Mouse (Mus musculus) adrenal gland (tissue): ENCODE data around the gene Lrrc8c.

Experiments used
- intact Hi-C: fragments of 180-260 bp; cut with DNase I; formaldehyde crosslinking; loops from one replicate; pipeline ENCODE4 v1.15.1; 2025

The Lrrc8c gene

DNA sequence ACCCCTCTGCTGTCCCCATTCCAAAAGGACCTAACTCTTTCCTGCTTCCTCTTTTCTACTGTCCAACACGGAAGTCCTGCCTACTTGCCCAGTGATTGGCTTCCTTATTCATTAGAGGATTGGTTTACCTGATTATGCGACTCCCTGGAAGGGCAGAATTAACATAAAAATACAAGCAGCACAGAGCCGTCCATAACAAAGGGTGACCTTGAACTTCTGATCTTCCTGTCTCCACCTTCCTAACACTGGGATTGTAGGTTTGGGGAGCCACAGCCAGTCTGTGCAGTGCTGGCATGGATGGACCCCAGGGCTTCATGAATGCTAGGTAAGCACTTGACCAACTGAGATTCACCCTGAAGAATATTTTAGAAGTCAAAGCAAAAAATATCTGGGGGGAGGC, 25.9 kb downstream of the Lrrc8c start:
- intact Hi-C loops, result no loop called here

GRCm38 (mm10) chr5:105547115-105547514, 27.9 kb downstream of the Lrrc8c start:
- intact Hi-C loops, result no loop called here

DNA sequence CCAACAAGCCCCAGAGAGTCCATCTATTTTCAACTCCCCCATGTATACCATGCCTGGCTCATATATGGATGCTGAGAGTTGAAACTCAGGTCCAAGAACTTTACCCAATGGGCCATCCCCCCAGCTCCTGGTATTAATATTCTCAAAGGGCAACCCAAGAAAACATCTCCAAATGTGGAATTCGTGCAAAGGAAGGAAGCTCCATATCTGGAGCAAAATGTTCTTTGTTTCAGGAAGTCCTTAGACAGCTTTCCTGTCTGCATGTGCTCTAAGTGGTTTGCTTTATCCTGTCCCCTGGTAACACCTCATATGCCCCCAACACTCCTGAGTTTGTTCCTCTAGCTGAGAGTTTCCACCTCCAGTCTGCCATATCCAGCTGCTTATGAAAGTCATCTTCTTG, 32.6 kb downstream of the Lrrc8c start:
- intact Hi-C loops, result no loop called here

- intact Hi-C loops, result no loop called here
Measured at GRCm38 (mm10) chr5:105556291-105556690, 37.1 kb downstream of the Lrrc8c start.

- intact Hi-C loops, result no loop called here
Measured at GRCm38 (mm10) chr5:105557346-105557745, 38.2 kb downstream of the Lrrc8c start.

- intact Hi-C loops, result no loop called here
Measured at GRCm38 (mm10) chr5:105557777-105558240, 38.6 kb downstream of the Lrrc8c start.

DNA sequence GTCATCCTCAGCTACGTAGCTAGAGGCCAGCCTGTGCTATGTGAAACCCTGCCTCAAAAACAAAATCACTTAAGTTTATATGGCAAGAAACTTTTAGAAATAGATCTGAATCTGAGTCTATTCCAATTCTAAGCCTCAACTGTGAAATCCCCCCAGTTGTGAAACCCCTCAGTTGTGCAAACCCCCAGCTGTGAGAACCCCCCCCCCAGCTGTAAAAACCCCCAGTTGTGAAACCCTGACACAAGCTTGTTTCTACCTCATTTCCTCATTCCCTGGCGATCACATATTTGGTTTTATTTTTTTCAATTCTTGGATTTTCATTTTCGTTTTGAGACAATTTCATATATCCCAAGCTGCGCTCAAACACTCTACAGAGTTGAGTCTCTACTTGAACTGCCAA, 39.3 kb downstream of the Lrrc8c start:
- intact Hi-C loops, result no loop called here

DNA sequence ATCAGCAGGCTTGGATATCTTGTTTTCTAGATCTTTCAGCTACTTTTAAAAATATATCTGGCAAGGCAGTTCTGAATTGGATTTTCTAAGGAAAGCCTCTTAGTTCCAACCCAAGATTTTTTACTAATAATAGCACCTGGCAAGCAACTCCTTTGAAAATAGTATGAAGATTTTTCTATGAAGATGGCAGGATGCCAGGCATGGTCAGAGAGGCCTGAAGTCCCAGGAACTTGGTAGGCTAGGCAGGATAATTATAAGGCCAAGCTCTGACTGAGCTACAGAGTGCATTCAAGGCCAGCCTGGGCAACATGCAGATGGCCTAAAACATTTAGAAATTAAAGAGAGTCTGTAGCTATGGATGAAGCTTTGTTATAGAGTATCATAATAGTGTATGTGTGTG, 42.7 kb downstream of the Lrrc8c start:
- intact Hi-C loops, result no loop called here

DNA sequence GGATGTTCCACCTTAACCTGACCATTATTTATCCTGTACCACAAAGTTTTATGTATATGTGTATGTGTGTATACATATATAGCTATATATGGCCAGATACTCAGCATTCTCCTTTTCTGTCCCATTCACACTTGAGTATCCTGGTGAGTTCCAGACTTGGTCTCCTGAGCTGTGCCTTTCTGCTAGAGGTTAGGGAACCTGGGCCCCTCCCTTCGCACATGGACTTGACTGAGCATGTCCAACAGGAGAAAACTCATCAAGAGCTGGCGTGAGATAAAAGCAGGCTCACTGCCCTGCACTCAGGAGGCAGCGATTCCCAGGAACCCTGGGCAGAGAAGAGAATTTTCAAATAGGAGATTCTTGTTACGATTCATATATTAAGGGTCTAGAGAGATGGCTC, 45.6 kb downstream of the Lrrc8c start:
- intact Hi-C loops, result no loop called here

- intact Hi-C loops, result no loop called here
Measured at GRCm38 (mm10) chr5:105565824-105566223, 46.6 kb downstream of the Lrrc8c start.

- intact Hi-C loops, result no loop called here
Measured at GRCm38 (mm10) chr5:105566852-105567412, 47.7 kb downstream of the Lrrc8c start.

- intact Hi-C loops, result no loop called here
Measured at GRCm38 (mm10) chr5:105568043-105568747, 49.0 kb downstream of the Lrrc8c start.

- intact Hi-C loops, result no loop called here
Measured at GRCm38 (mm10) chr5:105569168-105569567, 50.0 kb downstream of the Lrrc8c start.

DNA sequence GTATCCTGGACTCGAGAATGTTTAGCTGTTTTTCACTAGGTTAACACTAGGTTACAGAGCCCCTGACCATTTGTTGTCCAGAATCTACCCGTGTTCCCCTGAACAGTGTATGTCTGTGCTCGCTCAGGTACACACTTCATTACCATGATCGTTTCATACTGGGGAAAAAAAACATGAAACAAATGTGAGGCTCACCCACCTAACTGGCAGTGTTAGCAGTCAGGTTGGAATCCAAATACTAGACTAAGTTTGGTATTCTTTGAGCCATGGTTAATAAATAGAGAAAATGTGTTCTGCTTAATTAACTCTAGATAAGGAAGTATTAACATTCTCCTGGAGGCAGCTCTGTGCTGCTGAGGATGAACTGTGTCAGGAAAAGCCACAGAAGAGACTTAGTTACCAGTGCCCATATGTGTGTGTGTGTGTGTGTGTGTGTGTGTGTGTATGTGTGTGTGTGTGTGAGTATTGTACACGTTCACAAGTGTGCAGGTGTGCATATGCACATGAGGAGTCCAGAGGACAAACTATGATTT, 53.0 kb downstream of the Lrrc8c start:
- intact Hi-C loops, result no loop called here

- intact Hi-C loops, result no loop called here
Measured at GRCm38 (mm10) chr5:105572876-105573275, 53.7 kb downstream of the Lrrc8c start.

- intact Hi-C loops, result no loop called here
Measured at GRCm38 (mm10) chr5:105574835-105575234, 55.6 kb downstream of the Lrrc8c start.

DNA sequence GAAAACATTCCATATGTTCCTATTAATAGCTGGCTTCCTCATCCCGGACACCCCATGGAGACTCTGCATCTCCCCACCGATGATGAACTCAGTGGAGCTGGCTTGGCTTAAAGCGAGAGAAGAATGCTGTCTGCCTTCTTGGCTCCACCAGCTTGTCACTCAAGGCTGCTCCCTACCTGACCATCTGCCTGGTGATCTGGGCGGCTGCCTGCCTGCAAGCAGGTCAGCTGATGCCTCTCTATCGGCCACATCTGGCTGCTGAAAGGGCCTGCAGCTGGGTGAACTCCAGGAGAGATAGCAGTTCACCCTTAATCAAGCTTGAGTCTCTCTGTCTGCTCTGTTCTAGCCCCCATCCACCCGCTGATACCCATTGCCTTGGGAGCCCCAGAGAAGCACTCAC, 56.7 kb downstream of the Lrrc8c start:
- intact Hi-C loops, result no loop called here

- intact Hi-C loops, result no loop called here
Measured at GRCm38 (mm10) chr5:105580909-105581308, 61.7 kb downstream of the Lrrc8c start.

- intact Hi-C loops, result no loop called here
Measured at GRCm38 (mm10) chr5:105585929-105586328, 66.7 kb downstream of the Lrrc8c start.

DNA sequence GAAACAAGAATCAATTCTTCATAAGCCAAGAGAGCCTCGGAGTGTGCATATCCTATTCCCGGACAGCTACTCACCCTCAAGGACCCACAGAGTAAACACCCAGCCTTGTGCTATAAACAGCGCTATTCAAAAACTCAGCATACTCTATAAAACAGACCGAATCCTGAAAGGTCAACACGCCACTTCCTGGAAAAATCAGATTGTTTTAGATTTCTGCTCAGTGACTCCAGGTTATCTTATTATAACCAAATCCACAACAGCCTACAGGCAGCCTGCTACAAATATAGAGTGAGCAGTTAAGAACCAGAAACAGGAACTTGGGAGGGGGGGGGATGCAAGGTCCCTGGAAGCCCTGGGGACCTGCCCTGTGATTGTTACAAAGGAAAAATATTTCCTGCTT, 67.5 kb downstream of the Lrrc8c start:
- intact Hi-C loops, result no loop called here

DNA sequence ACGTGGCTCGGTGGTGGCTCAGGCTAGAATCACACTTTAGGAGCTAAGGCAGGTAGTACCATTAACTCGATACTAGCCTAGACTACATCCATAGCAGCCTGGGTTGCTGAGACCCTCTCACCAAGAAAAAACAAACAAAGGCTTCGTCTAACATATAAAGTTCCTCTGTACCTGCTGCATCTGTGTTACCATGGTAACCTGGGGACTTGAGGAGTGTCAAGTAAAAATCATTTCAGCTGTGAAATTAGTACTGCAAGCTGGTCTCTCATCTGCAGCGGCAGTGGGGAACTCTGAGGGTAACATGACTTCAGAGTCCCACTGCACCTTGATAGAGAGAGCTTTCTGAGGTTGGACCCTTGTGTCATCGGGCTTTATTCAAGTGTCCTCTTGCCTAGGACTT, 68.3 kb downstream of the Lrrc8c start:
- intact Hi-C loops, result no loop called here

GRCm38 (mm10) chr5:105588683-105589082, 69.5 kb downstream of the Lrrc8c start:
- intact Hi-C loops, result no loop called here

DNA sequence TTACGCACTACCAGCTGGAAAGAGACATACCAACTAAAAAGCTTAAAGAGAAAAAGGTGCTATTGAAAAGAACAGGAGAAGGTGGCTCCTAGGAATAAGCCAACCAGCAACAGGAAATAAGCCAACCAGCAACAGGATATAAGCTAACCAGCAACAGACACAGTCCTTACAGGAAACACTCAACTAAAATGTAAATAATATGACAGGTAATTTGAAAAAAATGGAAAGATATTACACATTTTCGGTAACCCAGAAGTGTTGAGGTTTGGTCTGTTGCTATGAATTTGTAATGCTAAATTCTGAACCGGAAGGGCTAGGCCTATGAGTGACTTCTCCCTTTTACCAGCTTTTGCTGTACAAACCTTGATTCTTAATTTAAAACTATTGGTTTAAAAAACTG, 69.9 kb downstream of the Lrrc8c start:
- intact Hi-C loops, result no loop called here
